Mouse (Mus musculus): ENCODE data around the gene Fignl1. TPM values are rescaled to one million over a fixed set of nuclear protein-coding genes. Genes with fewer than 3 reads are reported as not detected.

Fignl1 gene
- polyA plus RNA-seq, 1 experiment from 2014 or later = 76.3 TPM

DNA sequence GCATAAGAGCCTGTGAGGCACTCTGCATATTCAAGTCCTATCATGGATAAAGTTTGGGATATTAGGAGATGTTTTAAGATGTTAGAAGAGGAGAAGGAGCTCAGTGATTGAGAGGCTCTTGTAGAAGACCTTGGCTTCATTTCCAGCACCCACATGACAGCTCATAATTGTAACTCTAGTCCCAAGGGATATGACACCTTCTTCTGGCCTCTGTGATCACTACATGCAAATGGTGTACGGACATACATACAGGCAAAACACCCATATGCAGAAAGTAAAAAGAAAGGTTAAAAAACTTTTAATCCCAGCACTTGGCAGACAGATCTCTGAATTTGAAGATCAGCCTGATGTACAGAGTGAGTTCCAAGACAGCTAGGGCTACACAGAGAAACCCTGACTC is 10.1 kb downstream of the Fignl1 start:
- Histone ChIP-seq H3K4me1 (no peaks in the 10 kb centered on the region), H3K4me3 (replicated peaks) (no peak overlapping the region), H3K4me2 (no peak overlapping the region), H3K9me3 (no peaks in the 10 kb centered on the region), H3K27ac (no peak overlapping the region), H3K9ac (no peak overlapping the region), H3K36me3 (replicated peaks) (peaks cover 46% of the 10 kb centered on the region), H3K27me3 (no peaks in the 10 kb centered on the region)
- 92% methylated on average over 1 of the region's 1 CpGs for WGBS
- no peak for ATAC-seq (ENCODE audit: low FRiP score)

DNA sequence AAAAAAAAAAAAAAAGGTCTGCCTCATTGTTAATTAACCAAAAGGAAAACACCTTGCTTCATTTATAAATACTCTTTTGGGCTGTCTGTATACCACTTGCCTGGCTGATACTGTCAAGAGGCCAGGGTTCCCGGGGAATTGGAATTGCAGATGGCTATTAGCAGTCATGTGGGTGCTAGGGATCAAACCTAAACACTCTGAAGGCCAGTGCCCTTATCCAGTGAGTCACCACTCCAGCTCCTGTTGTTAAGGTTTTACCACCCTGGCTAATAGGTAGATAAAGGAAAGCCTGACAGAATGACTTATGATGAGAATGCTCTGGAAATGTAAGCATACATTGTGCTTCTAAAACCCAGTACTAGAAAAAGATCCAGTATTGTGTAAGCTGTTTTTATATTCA is 14.1 kb downstream of the Fignl1 start:
- no peaks in the 10 kb centered on the region for H3K4me1 ChIP-seq
- H3K4me3 ChIP-seq (replicated peaks) = no peak overlapping the region
- no peak for ATAC-seq (ENCODE audit: low FRiP score)
- H3K9me3 ChIP-seq = no peaks in the 10 kb centered on the region
- H3K4me2 ChIP-seq = no peak overlapping the region
- peaks cover 19% of the 10 kb centered on the region for H3K36me3 ChIP-seq (replicated peaks)
- no peaks in the 10 kb centered on the region for H3K27me3 ChIP-seq
- H3K9ac ChIP-seq = no peak overlapping the region
- WGBS = 91% methylated on average over 1 of the region's 1 CpGs
- H3K27ac ChIP-seq = no peak overlapping the region

DNA sequence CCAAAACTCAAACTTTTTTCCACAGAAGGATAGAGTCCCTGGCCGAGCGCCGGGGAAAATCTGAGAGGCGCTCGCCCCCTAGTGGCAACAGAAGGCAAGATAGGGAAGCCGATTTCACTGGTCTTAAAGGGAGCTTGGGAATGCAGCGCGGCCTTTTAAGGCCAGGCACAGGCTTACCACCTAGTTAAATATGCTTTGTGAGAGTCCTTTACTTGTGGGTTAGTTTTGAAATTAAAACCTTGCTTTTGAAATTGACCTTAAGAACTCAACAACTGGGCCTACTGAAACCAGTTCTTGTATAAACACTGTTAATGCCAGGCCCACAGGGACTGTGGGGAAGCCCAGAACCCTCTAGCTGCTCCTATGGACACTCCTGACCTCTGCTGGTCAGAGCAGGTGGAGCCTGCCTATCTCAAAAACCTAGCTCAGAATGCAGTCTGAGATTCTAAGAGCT is 20.2 kb downstream of the Fignl1 start:
- WGBS = under 1% methylated on average over 8 of the region's 8 CpGs
- Histone ChIP-seq H3K4me3 (replicated peaks) (no peak overlapping the region), H3K27ac (no peak overlapping the region), H3K27me3 (0 out of 2 replicates have a peak, but pooled peaks cover 3% of the 10 kb centered on the region), H3K9ac (no peak overlapping the region), H3K9me3 (no peaks in the 10 kb centered on the region), H3K36me3 (replicated peaks) (no peaks in the 10 kb centered on the region), H3K4me2 (peak overlapping the region; percentile 31; the same call in 1 of the 2 replicates), H3K4me1 (no peaks in the 10 kb centered on the region)
- peak; percentile 94 for ATAC-seq (ENCODE audit: low FRiP score)

DNA sequence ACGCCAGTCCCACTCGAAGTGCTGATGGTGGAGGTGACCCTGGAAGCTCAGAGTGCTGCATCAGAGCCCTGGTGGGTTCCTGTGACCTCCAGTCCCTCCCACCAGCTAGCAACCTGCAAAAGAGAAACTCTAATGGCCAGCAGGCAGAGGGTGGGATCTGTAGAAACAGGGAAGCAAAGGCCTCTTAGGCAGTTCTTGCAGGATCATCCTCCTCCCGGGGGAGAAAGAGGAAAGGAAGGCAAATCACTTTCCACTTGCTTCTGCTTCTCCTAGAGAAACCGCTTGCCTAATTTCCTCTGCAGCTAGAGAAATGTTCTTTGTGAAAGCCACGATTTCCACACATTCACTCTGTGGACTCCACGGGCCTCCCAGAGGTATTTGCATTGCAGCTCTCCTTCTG is 23.3 kb downstream of the Fignl1 start:
- H3K4me3 ChIP-seq (replicated peaks) = no peak overlapping the region
- H3K36me3 ChIP-seq (replicated peaks) = no peaks in the 10 kb centered on the region
- 0 out of 2 replicates have a peak, but pooled peaks cover 3% of the 10 kb centered on the region for H3K27me3 ChIP-seq
- H3K27ac ChIP-seq = no peak overlapping the region
- H3K4me1 ChIP-seq = no peaks in the 10 kb centered on the region
- no peak overlapping the region for H3K9ac ChIP-seq
- H3K9me3 ChIP-seq = no peaks in the 10 kb centered on the region
- H3K4me2 ChIP-seq = no peak overlapping the region
- WGBS = 70% methylated on average over 6 of the region's 6 CpGs
- ATAC-seq (ENCODE audit: low FRiP score) = no peak

DNA sequence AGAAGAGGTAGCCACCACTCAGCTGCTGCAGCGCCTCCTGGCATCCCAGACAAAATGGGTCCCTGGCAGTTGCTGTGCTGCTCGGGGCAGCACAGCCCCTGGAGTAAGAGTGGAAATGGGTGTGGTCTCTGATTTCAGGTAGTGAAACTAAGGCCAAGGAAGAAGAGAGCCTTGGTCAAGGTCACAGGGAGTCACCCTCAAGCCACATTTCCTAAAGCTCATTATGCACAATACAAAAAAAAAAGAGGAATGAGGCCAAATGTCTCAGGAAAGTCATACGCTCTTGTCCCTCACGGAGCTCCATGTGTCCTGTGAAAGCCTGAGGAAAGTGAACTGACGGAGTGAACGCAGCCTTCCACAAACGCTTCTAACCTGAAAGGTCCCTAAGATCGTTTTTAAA is 27.0 kb downstream of the Fignl1 start:
- no peak overlapping the region for H3K27ac ChIP-seq
- no peak overlapping the region for H3K9ac ChIP-seq
- 84% methylated on average over 8 of the region's 8 CpGs for WGBS
- no peak overlapping the region for H3K4me2 ChIP-seq
- H3K9me3 ChIP-seq = no peaks in the 10 kb centered on the region
- no peaks in the 10 kb centered on the region for H3K4me1 ChIP-seq
- H3K36me3 ChIP-seq (replicated peaks) = no peaks in the 10 kb centered on the region
- no peak for ATAC-seq (ENCODE audit: low FRiP score)
- no peak overlapping the region for H3K4me3 ChIP-seq (replicated peaks)
- no peaks in the 10 kb centered on the region for H3K27me3 ChIP-seq

DNA sequence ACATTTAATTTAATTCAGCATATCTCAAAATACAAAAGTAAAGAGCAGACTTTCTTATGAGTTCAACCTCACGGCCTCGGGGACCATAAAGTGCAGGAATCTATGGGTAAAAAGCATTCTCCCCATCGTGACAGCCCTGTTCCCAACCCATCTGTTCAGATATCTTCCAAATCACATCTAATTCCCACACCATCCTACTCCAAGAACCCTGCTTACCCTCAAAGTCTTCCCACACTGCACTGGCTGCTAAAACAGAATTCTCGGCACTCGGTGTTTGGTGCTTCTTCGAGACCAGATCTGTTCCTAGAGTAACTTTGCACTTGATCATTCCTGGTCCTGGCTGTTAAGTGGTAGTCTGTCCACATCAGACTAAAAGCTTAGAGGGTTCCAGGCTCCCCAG is 30.4 kb downstream of the Fignl1 start:
- Histone ChIP-seq H3K4me3 (replicated peaks) (no peak overlapping the region), H3K9ac (no peak overlapping the region), H3K27ac (no peak overlapping the region), H3K9me3 (no peaks in the 10 kb centered on the region), H3K4me1 (no peaks in the 10 kb centered on the region), H3K4me2 (no peak overlapping the region), H3K27me3 (no peaks in the 10 kb centered on the region), H3K36me3 (replicated peaks) (no peaks in the 10 kb centered on the region)
- 97% methylated on average over 6 of the region's 6 CpGs for WGBS
- ATAC-seq (ENCODE audit: low FRiP score) = no peak

DNA sequence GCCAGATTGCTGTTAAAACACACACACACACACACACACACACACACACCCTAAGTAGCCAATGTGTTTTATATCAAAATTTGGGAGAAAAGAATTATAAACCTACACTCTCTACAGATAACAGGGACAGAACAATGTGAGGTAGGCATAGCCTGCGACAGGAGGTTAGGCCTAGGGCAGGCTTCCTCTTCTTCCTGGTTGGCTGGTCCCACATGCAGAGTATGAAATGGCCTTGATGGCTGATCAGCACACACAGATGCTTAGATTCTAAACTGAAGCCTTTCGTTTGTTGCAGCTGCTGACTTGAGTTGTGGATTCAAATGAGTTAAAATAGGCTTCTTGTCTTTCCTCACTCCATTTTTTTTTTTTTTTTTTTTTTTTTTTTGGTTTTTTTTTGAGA is 31.0 kb downstream of the Fignl1 start:
- Histone ChIP-seq H3K36me3 (replicated peaks) (no peaks in the 10 kb centered on the region), H3K4me3 (replicated peaks) (no peak overlapping the region), H3K9me3 (no peaks in the 10 kb centered on the region), H3K27me3 (no peaks in the 10 kb centered on the region), H3K4me2 (no peak overlapping the region), H3K4me1 (no peaks in the 10 kb centered on the region), H3K27ac (no peak overlapping the region), H3K9ac (no peak overlapping the region)
- 93% methylated on average over 2 of the region's 2 CpGs for WGBS
- no peak for ATAC-seq (ENCODE audit: low FRiP score)

DNA sequence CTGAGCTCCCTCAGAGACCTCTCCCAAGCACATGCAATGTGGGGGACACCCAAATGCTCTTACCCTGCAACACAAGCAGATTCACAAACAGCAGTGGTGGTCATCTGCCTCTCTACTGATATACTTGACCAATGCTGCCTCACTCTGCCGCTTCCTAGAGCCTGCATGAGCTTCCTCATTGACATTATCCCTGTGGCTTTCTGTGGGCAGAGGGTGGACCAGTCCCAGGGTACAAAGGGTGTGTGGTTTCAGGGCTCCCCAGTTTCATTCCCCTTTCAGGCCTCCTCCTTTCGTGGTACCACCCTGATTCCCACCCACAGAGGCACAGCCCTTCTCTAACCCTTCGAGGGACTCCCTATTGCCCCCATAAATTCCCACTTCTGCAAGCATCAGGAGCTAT is 31.5 kb downstream of the Fignl1 start:
- H3K27me3 ChIP-seq = no peaks in the 10 kb centered on the region
- no peak overlapping the region for H3K4me3 ChIP-seq (replicated peaks)
- H3K4me1 ChIP-seq = no peaks in the 10 kb centered on the region
- H3K27ac ChIP-seq = no peak overlapping the region
- H3K9ac ChIP-seq = no peak overlapping the region
- H3K36me3 ChIP-seq (replicated peaks) = no peaks in the 10 kb centered on the region
- H3K9me3 ChIP-seq = no peaks in the 10 kb centered on the region
- no peak overlapping the region for H3K4me2 ChIP-seq
- WGBS = 82% methylated on average over 3 of the region's 3 CpGs
- no peak for ATAC-seq (ENCODE audit: low FRiP score)

DNA sequence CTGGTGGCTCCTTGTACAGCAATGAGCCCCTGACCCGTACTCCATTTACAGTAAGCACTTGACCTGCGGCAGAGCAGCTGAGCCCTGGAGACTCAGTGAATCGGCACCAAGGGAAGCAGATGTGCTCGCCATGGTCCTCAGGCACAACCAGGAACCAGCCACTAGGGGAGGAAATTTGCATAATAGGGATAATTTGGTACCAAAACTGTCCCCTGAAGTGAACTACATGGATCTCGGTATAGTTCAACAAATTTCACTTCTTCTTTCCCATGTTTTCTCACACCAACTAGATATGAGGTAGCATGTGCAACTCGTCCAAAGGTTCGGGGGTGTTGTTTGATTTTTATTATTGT is 32.0 kb downstream of the Fignl1 start:
- WGBS = 88% methylated on average over 7 of the region's 7 CpGs

DNA sequence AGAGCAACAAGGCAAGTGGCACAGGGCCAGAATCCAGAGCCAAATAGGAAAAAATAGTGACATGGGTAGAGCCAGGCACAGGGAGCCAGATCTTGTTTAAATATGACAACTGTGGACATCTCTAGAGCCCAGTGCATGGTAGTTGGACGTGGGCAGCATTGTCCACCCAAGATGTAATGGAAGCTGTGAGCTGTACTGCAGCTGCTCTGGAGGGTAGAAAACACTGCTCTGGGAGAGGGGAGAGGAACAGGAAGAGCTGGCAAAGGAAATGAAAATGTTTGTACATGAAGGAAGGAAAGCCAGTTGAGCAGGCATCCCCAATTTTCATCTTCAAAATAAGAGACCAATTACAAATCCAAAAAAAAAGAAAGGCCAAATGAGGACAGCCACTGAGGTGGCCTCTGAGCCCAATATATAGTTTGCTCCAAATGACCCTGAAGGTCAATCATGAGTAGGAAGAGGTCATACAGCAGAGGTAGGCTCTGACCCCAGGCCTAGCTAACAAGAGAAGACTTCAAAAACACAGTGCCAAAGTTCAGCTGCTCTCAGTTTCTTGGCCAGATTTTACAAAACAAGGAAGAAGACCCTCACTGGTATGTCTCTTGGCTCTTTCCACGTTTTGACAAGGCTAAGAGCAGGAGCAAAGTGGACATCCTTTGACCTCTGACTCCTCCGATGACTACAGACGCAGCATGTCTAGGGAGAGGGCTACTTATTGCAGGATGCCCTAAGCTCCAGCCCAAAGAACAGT is 32.5 kb downstream of the Fignl1 start:
- no peak overlapping the region for H3K4me3 ChIP-seq (replicated peaks)
- H3K4me2 ChIP-seq = no peak overlapping the region
- H3K27ac ChIP-seq = no peak overlapping the region
- ATAC-seq (ENCODE audit: low FRiP score) = no peak
- 68% methylated on average over 4 of the region's 4 CpGs for WGBS
- H3K36me3 ChIP-seq (replicated peaks) = no peaks in the 10 kb centered on the region
- no peaks in the 10 kb centered on the region for H3K27me3 ChIP-seq
- no peaks in the 10 kb centered on the region for H3K9me3 ChIP-seq
- no peaks in the 10 kb centered on the region for H3K4me1 ChIP-seq
- H3K9ac ChIP-seq = no peak overlapping the region

More for the DNA sequence above, 32.0 kb downstream of the Fignl1 start:
- H3K9ac ChIP-seq = no peak overlapping the region
- no peaks in the 10 kb centered on the region for H3K9me3 ChIP-seq
- ATAC-seq (ENCODE audit: low FRiP score) = no peak
- H3K27me3 ChIP-seq = no peaks in the 10 kb centered on the region
- no peak overlapping the region for H3K4me3 ChIP-seq (replicated peaks)
- no peaks in the 10 kb centered on the region for H3K4me1 ChIP-seq
- H3K4me2 ChIP-seq = no peak overlapping the region
- H3K27ac ChIP-seq = no peak overlapping the region
- no peaks in the 10 kb centered on the region for H3K36me3 ChIP-seq (replicated peaks)

DNA sequence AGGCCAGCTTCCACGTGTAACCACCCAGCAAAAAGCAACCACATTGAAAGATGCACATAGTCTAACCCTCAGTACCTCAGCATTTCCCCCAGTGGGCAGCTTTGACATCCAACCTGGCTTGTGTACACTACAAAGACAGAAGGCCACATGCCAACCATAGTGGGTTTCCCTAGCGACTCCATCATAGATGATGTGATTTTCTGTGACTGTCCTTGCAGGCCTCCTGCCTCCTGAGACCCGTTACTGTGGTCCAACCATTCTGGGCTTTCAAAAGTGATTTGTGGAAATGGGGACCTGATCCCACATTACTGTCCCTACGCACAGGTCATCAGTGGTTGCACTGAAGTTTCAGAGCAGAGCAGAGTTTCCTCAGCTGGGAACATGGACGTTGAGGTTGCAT is 33.9 kb downstream of the Fignl1 start:
- H3K27ac ChIP-seq = no peak overlapping the region
- H3K9me3 ChIP-seq = no peaks in the 10 kb centered on the region
- H3K36me3 ChIP-seq (replicated peaks) = no peaks in the 10 kb centered on the region
- ATAC-seq (ENCODE audit: low FRiP score) = no peak
- no peak overlapping the region for H3K9ac ChIP-seq
- H3K4me1 ChIP-seq = no peaks in the 10 kb centered on the region
- WGBS = 91% methylated on average over 5 of the region's 5 CpGs
- no peak overlapping the region for H3K4me3 ChIP-seq (replicated peaks)
- H3K27me3 ChIP-seq = no peaks in the 10 kb centered on the region
- H3K4me2 ChIP-seq = no peak overlapping the region

DNA sequence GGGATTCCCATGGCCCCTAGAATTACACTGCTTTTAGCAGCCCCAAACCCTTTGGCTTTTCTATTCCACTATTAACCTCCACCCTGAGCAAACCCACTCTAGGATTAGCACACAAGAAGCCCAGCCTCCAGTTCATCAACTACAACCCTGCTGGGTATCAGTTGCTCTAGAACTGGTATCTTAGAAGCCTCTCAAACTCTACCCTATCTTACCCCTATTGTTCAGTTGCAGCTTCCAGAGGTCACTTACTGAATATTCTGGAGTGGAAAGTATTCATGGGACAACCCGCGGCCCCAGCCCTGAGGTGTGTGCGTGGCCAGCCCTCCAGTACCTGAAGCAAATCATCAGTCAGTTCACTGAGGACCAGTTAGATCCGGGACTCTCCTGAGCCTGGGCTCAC is 34.4 kb downstream of the Fignl1 start:
- H3K4me3 ChIP-seq (replicated peaks) = no peak overlapping the region
- no peak overlapping the region for H3K9ac ChIP-seq
- ATAC-seq (ENCODE audit: low FRiP score) = no peak
- H3K27me3 ChIP-seq = no peaks in the 10 kb centered on the region
- 92% methylated on average over 4 of the region's 4 CpGs for WGBS
- no peak overlapping the region for H3K27ac ChIP-seq
- H3K4me1 ChIP-seq = no peaks in the 10 kb centered on the region
- no peak overlapping the region for H3K4me2 ChIP-seq
- H3K36me3 ChIP-seq (replicated peaks) = no peaks in the 10 kb centered on the region
- H3K9me3 ChIP-seq = no peaks in the 10 kb centered on the region

DNA sequence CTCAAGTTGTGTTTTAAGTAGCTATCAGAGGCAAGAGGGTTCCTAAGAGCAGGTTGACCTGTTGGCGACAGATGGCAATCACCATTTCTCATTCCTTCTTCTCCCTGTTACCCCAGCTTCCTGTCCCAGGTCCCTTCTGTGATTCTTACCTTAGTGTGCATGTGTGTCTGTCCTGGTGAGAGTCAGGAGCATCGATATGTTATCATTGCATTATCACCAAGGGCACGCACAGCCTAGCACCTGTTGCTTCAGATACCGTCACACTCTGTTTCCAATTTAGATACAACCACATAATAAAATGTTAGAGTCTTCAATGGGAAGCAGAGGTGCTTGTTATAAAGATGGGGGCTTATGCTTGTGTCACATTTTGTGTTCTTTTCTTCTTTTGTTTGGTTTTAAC is 36.6 kb downstream of the Fignl1 start:
- Histone ChIP-seq H3K27me3 (no peaks in the 10 kb centered on the region), H3K4me2 (no peak overlapping the region), H3K9ac (no peak overlapping the region), H3K9me3 (no peaks in the 10 kb centered on the region), H3K4me1 (no peaks in the 10 kb centered on the region), H3K4me3 (replicated peaks) (no peak overlapping the region), H3K36me3 (replicated peaks) (no peaks in the 10 kb centered on the region), H3K27ac (no peak overlapping the region)
- WGBS = 91% methylated on average over 4 of the region's 4 CpGs
- ATAC-seq (ENCODE audit: low FRiP score) = no peak
